Mouse (Mus musculus): ENCODE measurements around the gene Asprv1. TPM values are rescaled to one million over a fixed set of nuclear protein-coding genes. Genes with fewer than 3 reads are reported as not detected.

Asprv1 gene
- polyA plus RNA-seq, 1 experiment from 2014 or later = 1.6 TPM

Other genes starting within 250 kb of the Asprv1 start
- gene Pcyox1, start 231.0 kb upstream of the Asprv1 start, polyA plus RNA-seq (2016; fragmentation: Nextera tagmentation; extraction: Ambion mirVana) = 50.6 and 59.5 TPM in 2 replicates
- 174 and 235 TPM in 2 replicates for gene Tia1, start 223.9 kb upstream of the Asprv1 start, polyA plus RNA-seq (2016; fragmentation: Nextera tagmentation; extraction: Ambion mirVana)
- not detected in 2 replicates for gene Gm44790, start 201.5 kb upstream of the Asprv1 start, polyA plus RNA-seq (2016; fragmentation: Nextera tagmentation; extraction: Ambion mirVana)
- gene C87436, start 189.8 kb upstream of the Asprv1 start, polyA plus RNA-seq (2016; fragmentation: Nextera tagmentation; extraction: Ambion mirVana) = 23.9 and 25.2 TPM in 2 replicates
- gene Pcbp1, start 101.8 kb upstream of the Asprv1 start, polyA plus RNA-seq (2016; fragmentation: Nextera tagmentation; extraction: Ambion mirVana) = 562 and 618 TPM in 2 replicates
- gene Mxd1, start 41.0 kb downstream of the Asprv1 start, polyA plus RNA-seq (2016; fragmentation: Nextera tagmentation; extraction: Ambion mirVana) = 8.6 and 13.5 TPM in 2 replicates
- 129 and 133 TPM in 2 replicates for gene Snrnp27, start 56.4 kb downstream of the Asprv1 start, polyA plus RNA-seq (2016; fragmentation: Nextera tagmentation; extraction: Ambion mirVana)
- 34.1 and 39.0 TPM in 2 replicates for gene Gmcl1, start 105.2 kb downstream of the Asprv1 start, polyA plus RNA-seq (2016; fragmentation: Nextera tagmentation; extraction: Ambion mirVana)
- gene Anxa4, start 165.4 kb downstream of the Asprv1 start, polyA plus RNA-seq (2016; fragmentation: Nextera tagmentation; extraction: Ambion mirVana) = 4.1 and 7.5 TPM in 2 replicates
- 11.2 and 13.3 TPM in 2 replicates for gene Aak1, start 221.4 kb downstream of the Asprv1 start, polyA plus RNA-seq (2016; fragmentation: Nextera tagmentation; extraction: Ambion mirVana)